Mouse (Mus musculus) adrenal gland, adult 18-20 months (tissue): ENCODE measurements around the gene Mgat5b. TPM values are rescaled to one million over a fixed set of nuclear protein-coding genes. Genes with fewer than 3 reads are reported as not detected.
A peak's percentile ranks its signal among the peaks of the same experiment; 100 is the strongest.

ENCODE experiments used
- DNase-seq, 2 experiments: peaks; one replicate each; pipeline ENCODE4 v3.0.0; 2021 to 2022; ENCODE audit warnings: low spot score in 2 of 2
- total RNA-seq, 2 experiments: library from RNA; stranded (reverse); gene quantifications; 1 replicate in 1 of 2; 2 replicates in 1 of 2; pipeline ENCODE4 v1.2.3; 2021

Gene Mgat5b
- total RNA-seq, 2 experiments from 2014 or later: 0.19 to 0.36 TPM

DNA sequence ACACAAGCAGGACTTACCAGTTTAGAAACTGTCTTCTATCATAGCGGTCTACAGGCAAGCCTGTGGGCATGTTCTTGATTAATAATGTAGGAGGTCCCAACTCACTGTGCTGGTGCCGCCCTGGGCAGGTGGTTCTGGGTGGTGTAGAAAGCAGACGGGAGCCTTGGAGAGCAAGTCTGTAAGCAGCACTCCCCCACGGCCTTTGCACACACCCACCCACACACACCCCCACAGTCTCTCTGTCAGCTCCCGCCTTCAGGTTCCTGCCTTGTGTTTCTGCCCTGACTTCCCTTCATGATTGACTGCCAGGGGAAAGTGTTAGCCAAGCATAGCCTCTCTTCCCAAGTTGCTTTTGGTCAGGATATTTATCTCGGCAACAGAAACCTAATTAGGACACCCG is 1.3 kb upstream of the Mgat5b start:
- DNase-seq: no peak

DNA sequence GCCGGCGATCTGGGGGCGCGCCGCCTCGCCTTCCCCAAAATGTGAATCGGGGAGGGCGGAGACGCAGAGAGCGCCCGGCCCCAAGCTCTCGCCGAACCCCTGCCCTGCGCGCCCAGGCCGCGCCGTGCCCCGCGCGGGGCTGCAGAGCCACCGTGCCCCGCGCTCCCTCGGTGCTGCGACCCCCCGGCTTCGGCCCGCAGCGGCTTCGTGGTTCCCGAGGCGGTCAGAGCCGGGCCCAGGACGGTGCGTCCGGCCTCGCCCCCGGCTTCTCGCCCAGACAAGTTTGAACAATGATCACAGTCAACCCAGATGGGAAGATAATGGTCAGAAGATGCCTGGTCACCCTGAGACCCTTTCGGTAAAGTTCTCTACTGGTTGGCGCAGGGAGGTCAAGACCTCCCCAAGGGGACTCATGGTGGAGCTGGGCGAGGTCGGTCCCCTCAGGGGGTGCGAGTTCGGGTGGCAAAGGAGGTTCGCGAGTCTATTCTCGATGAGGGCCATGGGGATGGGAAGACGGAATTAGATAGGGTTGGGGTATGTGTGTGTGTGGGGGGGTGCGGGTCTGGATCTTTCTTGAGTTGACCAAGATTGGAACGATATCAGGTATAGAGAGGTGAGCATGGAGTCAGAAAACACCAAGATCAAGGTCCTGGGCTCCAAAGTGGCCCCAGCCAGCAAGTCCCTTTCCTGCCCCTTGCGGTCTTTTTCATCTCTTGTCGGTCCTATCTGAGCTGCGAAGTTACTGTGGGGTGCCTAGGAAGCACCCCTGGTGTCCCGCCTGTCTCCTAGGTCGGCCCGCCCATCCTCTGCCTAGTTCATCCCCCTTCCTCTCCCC is 740 bp downstream of the Mgat5b start:
- no peak for DNase-seq

DNA sequence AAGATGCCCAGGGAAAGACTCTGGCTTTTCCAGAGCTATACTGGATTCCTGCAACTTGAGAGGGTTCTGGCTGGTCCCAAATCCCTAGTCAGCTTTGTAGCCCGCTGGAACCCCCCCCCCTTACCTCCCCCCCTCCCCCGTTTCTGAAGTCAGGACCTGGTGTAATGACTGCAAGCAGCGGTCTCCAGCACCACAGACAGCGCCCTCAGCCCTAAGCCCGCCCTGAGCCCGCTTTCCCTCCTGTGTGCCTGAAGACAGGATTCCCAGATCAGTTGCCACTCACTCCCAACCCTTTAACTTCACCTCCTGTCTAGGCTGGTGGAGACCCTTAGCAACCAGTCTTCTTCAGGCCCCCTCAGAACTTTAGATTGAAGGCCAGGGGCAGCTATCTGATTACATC is 2.1 kb downstream of the Mgat5b start:
- DNase-seq: no peak

DNA sequence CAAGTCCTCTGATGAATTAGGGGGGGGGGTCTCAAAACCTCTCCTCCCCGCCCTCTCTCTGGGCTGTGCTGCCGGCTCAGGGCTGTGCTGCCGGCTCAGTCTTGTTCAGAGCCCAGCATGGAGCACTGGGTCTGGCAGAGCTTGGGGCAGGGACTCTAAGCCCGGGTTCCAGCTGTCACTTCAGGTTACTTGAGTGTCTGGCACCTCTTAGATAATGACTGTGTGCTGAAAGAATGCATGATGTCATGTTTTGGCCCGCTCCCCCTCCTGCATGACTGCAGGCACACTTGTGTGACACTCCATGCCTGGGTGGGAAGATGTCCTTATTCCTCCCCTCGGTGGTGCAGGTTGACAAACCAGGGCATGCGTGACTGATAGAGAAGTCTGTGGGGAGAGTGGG is 3.4 kb downstream of the Mgat5b start:
- DNase-seq: no peak

DNA sequence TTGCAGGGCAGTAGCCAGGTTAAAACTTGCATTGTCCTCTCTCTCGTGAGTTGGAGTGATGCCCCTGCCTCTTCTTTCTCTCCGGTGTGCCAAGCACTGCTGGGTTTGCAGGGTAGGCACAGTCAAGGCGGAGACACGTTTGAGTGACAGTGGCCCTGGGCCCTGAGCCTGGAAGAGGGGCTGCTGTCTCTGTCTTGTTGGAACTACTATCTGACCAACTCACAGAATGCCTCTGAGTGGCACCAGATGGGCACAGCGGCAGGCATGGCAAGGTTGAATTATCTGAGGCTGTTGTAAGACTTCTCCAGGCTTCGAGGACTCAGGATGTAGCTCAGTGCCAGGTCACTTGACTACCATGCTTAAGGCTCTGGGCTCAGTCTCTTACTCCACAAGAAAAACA is 9.4 kb downstream of the Mgat5b start:
- no peak for DNase-seq

DNA sequence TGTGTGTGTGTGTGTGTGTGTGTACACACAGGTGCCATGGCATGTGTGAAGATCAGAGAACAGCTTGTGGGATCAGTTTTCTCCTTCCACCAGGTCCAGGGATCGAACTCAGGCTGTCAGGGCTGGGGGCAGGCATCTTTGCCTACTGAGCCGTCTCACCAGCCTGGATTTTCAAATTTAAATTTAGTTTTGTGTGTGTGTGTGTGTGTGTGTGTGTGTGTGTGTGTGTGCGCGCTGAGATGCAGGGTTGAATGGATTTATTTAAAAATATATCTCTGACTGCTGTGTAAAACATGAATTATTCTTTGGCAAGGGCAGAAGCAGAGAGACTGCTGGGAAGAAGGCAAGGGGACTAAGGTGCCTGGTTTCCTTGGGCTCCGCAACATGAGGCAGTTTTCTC is 16.2 kb downstream of the Mgat5b start:
- DNase-seq: no peak

DNA sequence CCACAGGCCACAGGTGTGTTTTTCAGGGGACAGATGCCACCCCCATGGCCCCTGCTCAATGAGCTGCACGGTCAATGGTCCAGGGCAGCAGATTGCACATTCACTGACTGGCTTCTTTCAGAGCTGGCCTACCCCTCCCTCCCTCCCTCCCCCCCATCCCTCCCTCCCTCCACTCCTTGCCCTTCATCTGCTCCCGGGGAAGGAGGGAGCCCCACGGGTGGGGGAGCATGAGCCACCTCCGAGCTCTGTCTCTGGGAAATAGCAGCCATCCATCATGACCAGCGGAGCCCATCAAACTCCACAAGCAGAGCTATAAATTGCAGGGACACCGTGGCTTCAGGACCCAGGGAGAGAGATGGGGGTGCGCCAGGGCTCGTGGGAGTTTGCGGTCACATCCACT is 16.7 kb downstream of the Mgat5b start:
- no peak for DNase-seq

DNA sequence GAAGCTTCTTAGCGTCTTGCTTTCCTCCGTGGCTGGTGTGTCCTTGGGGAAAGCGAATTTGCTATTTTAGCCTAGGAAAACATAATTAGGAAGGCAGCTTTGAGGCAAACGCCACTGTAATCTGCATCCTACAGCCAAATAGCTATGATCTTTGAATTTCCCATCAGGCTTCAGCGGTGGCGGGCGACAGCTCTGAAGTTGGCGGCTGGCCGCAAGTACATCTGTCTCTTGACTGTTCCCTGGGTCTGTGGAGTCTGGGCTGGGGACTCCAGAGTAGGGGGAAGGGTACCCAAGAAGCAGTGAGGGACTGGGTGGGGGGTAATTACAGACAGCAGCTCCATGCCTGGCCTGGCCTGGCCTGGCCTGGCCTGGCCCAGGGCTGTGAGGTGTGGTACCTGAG is 17.3 kb downstream of the Mgat5b start:
- no peak for DNase-seq

DNA sequence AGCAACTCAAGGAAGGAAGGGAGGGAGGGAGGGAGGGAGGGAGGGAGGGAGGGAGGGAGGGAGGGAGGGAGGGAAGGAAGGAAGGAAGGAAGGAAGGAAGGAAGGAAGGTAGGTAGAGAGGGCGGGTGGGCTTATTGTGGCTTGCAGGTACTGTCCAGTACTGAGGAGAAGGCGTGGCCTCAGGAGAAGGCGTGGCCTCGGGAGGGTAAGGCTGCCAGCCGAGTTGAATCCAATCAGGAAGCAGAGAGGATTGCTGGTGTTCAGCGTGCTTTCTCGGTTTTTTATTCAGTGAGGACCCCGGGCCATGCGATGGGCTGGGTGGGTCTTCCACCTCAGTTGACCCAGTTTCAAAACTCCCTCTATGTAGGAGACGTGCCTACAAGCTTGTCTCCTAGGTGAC is 18.5 kb downstream of the Mgat5b start:
- DNase-seq: no peak

DNA sequence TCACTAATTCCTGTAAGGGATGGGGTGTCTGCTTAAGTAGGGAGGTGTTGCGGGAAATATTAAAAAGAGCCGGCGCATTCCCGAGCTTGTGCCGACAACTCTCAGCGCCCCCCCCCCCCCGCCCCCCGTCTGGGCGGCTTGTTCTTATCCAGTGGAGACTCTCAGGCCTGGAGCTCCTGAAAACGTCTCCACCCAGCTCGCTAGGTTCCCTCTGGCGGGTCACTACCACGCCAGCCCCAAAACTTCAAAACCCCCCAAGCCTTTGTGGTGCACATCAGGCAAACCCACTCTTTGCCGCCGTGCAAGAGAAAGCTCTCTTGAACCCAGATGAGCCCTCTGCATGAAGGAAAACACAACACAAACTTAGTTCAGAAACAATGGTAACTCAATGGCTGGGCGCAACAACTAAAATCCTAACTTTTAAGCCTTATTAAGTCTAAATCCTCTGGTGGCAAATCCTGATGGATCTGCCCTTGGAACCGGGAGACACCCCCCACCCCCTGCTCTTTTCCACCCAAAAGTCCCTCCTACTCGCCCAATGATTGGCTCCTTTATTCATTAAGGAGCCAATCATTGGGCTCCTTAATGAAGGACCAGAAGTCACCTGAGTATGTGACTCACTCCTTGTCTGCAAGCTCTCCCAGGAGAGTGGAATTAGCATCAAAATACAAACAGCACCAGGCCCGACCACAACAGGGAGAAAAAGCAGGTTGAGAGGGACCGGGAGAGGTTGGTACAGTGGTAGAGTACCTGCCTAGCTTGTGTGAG is 21.6 kb downstream of the Mgat5b start:
- DNase-seq: no peak

DNA sequence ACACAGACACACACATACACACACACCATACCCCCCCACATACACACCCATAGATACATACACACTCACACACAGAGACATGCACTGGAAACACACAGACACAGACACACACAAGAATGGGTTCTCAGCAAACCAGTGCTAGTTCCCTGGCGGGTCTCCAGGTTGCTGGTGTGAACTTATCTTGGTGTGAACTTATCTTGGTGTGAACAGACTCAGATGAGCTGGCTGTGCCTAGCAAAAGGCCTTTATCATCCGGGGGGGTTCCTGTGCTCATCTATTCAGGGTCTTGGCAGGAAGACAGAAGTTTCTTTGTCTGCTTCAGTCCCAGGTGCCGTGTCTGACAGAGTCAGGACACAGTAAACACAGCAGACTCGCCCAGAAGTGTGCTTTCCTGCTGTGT is 25.7 kb downstream of the Mgat5b start:
- DNase-seq: no peak

DNA sequence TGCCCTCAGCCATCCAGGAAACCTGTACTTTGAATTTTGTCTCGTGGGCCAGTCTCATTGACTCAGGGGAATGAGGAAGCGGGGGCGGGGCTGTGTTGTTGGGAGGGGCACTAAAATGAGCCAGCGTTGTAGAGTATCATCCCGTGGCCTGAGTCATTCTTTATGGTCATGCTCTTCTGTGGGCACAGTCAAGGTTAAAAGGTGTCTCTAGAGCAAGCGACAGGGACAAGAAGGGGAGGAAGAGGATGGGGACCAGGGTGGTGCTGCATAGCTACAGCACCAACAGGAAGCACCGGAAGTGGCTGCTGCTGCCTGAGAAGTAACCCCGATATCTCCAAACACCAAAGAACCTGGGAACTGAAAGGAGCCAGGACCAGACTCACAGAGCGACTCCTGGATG is 31.2 kb downstream of the Mgat5b start:
- DNase-seq: peak; percentile 50 to 52

DNA sequence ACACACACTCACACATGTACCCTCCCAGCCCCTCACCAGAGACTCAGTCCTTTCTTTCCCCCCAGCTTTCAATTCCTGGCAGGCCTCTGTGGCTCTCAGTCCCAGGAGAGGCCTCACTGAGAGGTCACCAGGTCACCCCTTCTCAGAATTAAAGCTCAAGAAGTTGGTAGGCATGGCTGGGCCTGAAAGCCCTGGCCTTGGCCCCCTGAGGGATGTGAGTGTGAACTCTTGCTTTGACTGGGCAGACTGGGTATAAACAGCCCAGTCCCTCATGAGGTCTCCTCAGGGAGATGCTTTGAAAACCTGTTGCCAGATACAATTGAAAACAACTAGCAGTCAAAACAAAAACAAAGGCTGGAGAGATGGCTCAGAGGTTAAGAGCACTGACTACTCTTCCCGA is 32.8 kb downstream of the Mgat5b start:
- DNase-seq: no peak

DNA sequence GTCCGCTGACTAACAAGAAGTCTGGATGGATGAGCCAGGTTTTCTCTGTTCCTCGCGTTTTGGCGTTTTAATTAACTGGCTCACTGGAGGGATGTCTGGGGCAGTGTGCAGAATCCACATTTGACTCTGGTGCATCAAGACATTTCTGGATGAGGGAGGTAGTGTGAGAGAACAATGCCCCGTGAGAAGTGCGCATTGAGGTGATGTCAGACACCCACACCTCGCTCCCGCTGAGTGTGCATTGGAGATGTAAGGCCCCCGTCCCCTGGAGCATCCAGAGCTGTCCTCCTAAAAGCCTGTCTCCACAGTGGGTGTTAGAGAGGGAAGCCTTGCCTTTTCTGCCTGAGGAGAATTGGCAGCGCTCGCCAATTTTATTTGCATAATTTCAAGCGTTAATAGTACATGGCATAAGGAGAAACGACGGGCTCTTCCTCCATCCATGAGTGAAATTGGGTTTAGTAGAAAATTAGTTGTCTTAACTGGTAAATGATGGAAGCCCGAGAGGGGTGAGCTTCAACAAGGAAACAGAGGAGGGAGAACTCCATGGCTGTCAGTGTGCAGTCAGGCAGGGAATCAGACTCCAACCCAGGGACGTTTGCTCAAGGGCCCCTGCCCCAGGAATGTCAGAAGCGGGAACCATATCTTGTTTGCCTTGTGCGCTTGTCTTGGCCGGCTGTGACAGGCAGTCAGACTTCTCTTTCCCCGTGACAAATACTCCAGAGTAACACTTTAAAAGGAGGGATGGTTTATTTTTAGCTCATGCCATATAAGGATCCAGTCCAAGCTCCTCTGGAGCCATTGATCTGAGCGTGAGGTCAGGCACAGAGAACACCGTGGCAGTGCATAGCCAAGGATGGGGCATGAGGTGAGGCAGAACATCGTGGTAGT is 35.8 kb downstream of the Mgat5b start:
- DNase-seq: no peak

DNA sequence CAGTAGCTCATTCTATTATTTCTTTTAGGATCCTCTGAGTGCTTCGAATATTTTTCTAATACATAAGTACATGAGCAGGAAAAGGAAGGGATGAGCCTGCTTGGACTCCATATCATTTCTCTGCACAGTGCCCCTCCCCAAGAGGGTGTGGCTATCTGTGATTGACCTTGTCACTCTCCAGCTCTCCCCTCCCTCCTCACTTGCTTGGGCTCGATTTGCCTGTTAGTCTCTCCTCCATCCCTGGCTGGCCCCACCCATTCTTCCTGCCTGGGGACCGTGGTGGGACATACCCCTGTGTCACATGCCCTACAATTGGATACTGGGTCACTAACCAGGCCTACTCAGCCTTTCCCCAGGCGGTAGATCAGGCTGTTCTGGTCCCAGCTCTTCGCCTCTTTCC is 39.9 kb downstream of the Mgat5b start:
- DNase-seq: no peak

DNA sequence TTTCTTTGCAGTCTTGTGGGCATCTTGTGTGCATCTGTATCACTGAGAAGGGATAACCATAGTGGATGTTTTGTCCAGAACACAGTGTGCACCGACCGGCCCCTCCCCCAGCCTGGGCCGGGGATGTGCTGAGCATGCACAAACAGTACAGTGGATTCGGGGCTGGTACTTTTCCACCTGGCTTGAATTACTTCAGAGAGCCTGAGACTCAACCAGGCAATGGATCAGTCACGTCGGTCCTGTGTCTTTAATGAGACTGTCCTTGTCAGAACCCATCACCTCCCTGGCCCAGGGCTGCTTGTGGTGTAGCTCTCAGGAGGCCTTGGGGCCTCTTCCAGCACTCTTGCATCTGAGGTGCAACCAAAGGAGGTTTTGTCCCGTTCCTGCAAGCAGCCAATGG is 46.4 kb downstream of the Mgat5b start:
- peak in 1 of 2 experiments; percentile 19 for DNase-seq

DNA sequence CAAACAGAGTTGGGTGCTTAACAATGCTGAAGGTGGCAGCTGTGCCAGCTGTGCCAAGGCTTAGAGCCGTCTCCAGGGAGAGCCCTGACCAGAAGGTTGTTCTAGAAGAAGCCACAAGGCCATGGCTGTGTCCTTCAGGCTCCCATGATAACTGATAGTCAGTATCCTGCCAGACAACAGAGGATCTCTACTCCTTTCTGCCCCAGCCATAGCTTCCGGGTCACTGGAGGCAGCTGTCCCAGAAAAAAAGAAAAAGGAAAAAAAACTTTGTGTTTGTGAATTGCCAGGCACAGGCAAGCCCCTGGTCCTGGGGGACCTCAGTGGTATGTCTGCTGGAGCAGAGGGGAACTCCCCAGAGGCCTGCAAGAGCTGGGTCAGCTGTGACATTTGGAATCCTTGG is 47.3 kb downstream of the Mgat5b start:
- peak in 1 of 2 experiments; percentile 23 for DNase-seq

DNA sequence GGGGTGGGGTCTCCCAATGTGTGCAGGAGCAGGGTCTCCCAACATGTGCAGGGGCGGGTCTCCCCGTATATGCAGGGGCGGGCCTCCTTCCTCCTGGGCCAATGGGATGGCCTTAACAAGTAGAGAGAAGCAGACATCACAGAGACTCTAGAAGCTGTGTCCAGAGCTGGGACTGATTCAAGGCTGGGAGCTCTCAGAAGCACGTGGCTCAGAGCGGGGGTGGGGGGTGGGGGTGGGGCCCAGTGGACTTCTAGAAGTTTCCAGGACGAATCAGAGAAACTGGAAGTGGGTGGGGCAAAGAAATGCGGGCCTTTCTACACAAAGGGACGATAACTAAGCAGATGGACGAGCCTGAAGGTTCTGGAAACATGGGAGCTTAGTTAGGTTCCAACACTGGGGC is 49.9 kb downstream of the Mgat5b start:
- no peak for DNase-seq

DNA sequence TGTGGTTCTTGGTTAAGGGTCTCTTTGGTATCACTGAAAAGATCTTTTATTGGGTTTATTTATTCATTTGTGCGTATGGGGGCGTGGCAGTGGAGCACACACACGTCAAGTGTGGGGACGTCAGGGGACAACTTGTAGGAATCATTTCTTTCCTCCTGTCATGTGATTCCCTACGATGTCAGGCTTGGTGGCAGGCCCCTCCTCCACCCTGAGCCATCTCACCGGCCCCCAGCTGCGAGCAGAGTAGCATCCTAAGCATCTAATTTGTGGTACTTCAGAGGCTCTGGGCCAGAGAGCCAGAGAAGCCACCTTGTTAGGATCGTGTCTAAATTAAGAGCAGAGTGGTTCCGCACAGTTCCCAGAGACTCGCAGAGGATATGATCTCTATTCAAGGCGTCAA is 50.8 kb downstream of the Mgat5b start:
- no peak for DNase-seq

DNA sequence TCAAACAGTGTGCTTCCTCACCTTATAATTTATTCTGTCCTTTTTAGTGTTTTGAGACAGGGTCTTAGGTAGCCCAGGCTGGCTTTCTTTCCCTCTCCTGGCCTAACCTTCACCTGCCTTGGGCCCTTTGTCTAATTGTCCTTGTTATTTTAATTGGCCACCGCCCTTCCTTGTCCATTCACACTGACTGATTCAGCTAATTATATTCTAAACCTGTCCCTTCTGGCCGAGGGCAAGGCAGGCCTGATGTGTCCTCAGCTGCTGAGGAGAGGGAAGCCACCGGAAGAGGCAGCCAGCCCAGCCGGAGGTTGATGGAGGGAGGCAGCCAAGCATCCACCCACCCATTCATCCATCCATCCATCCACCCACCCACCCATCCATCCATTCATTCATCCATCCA is 52.2 kb downstream of the Mgat5b start:
- no peak for DNase-seq

DNA sequence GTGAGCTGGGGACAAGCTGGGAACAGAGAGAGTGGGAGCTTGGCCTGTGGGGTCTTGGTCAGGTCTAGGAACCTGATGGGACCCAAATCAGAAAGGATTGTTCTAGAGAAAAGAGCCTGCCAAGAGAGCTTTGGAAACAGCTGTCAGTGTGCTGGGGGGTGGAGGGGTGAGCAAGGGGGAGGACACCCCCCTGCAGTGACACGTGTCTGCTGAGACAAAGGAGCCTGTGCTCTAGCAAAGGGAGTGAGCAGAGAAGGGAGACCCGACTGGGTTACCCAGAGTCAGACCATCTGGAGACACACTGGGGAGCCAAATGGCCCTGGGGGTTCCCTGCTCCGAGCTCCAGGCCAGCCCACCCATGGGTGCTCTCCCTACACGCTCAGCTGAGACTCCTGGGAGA is 54.2 kb downstream of the Mgat5b start:
- DNase-seq: no peak

DNA sequence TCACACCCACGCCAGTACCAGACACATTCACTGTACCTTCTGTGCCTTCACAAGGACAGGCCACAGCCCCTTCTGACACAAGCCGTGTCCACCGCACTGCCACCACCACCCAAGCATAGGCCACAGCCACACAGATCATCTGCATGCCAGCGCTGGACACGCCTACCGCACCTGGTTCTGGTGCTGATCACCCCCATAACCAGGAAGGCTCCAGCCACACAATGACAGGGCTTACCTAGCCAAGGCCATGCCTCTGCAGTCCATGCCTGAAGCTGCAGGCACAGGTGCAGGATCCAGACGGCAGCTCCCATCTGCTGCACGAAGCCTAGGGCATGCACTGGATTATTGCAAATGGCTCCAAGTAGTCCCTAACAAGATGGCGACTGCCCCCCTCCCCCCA is 54.8 kb downstream of the Mgat5b start:
- DNase-seq: no peak
